Mouse (Mus musculus): ENCODE results near the gene Gm20388.

- TF ChIP-seq CTCF (IDR thresholded peaks at IDR 0.05; ENCODE audit: low read depth), result no peak
- TF ChIP-seq EP300 (IDR thresholded peaks at IDR 0.05; ENCODE audit: low read depth), result no peak
Observed at GRCm38 (mm10) chr8:121654131-121654530, 1743.5 kb downstream of the Gm20388 start.

All from liver, embryonic 14.5 days (tissue).